Mouse (Mus musculus): ENCODE data around the gene Gm9513.

Gene Gm9513

GRCm38 (mm10) chr9:36475338-36475737 lies at the start of gene Gm9513:
Gene Gm9513 (plus strand): TSS chr9:36475638.
- no peak for DNase-seq (ENCODE audit: low read depth, low spot score)

- no peak for DNase-seq (ENCODE audit: low read depth, low spot score)
Measured at GRCm38 (mm10) chr9:36431584-36431983, 43.9 kb upstream of the Gm9513 start, which contains the start of gene Gm7257. Gene Gm7257 (plus strand): TSS chr9:36431884.

- DNase-seq (ENCODE audit: low read depth, low spot score) = no peak
Measured at GRCm38 (mm10) chr9:36435051-36435764, 40.2 kb upstream of the Gm9513 start.

GRCm38 (mm10) chr9:36494501-36495220 lies 19.2 kb downstream of the Gm9513 start:
- DNase-seq (ENCODE audit: low read depth, low spot score) = no peak

- no peak for DNase-seq (ENCODE audit: low read depth, low spot score)
Measured at GRCm38 (mm10) chr9:36495824-36496223, 20.4 kb downstream of the Gm9513 start.

GRCm38 (mm10) chr9:36504211-36504610 lies 28.8 kb downstream of the Gm9513 start:
- DNase-seq (ENCODE audit: low read depth, low spot score) = no peak
